Mouse (Mus musculus) kidney, postnatal 0 days (tissue): ENCODE data around the gene 4921524J17Rik. TPM values are rescaled to one million over a fixed set of nuclear protein-coding genes. Genes with fewer than 3 reads are reported as not detected.

ENCODE experiments used
- ATAC-seq: fragments of 200-750 bp; cut with Nextera tagmentation; replicated peaks from 2 replicates; pipeline ENCODE4 v1.8.0; 2017; ENCODE audit warnings: low read depth, moderate number of reproducible peaks, moderate TSS enrichment, moderate library complexity; ENCODE audit not compliant: low FRiP score
- DNase-seq: peaks from one replicate; pipeline ENCODE4 v3.0.0-alpha.2; 2016; ENCODE audit warnings: low spot score
- H3K27ac ChIP-seq: fragments of 300-500 bp; sonication (generic); 2 replicates; pipeline ENCODE4 v1.5.1; 2014; ENCODE audit warnings: mild to moderate bottlenecking
- H3K27me3 ChIP-seq: fragments of 300-500 bp; sonication (generic); 2 replicates; pipeline ENCODE4 v1.6.1; 2014; ENCODE audit warnings: low read length, mixed read lengths; ENCODE audit not compliant: insufficient read depth
- H3K36me3 ChIP-seq: fragments of 300-500 bp; sonication (generic); 2 replicates; pipeline ENCODE4 v1.6.1; 2014; ENCODE audit warnings: low read length, mixed read lengths; ENCODE audit not compliant: insufficient read depth
- H3K4me1 ChIP-seq: fragments of 300-500 bp; sonication (generic); replicated peaks from 2 replicates; pipeline ENCODE4 v1.6.1; 2014; ENCODE audit warnings: antibody characterized with exemption, low read length, mixed read lengths; ENCODE audit not compliant: insufficient read depth
- H3K4me2 ChIP-seq: fragments of 300-500 bp; sonication (generic); 2 replicates; pipeline ENCODE4 v1.6.1; 2014; ENCODE audit warnings: mild to moderate bottlenecking, low read length, moderate library complexity, mixed read lengths
- H3K4me3 ChIP-seq: fragments of 300-500 bp; sonication (generic); replicated peaks from 2 replicates; pipeline ENCODE4 v1.5.1; 2014; ENCODE audit warnings: low read depth, low read length
- H3K9ac ChIP-seq: fragments of 300-500 bp; sonication (generic); 2 replicates; pipeline ENCODE4 v1.6.1; 2014; ENCODE audit warnings: low read depth, low read length
- H3K9me3 ChIP-seq: fragments of 300-500 bp; sonication (generic); replicated peaks from 2 replicates; pipeline ENCODE4 v1.6.1; 2016; ENCODE audit warnings: low read length, inconsistent platforms, mixed read lengths
- CTCF ChIP-seq: IDR thresholded peaks from 2 replicates; pipeline ENCODE4 v1.5.1; 2016; ENCODE audit warnings: antibody characterized with exemption, low read depth, mild to moderate bottlenecking, moderate library complexity
- WGBS: fragments of 180-500 bp; shearing (Covaris S2); extraction: QIAGEN DNeasy Blood & Tissue Kit; methylation state at CpG from one replicate; pipeline ENCODE4 v1.1.7; 2014; 5-methylcytosine and 5-hydroxymethylcytosine counted together
- polyA plus RNA-seq: library from polyadenylated mRNA; unstranded; fragments of >200 nt; fragmentation: Nextera tagmentation; extraction: Ambion mirVana; gene quantifications from 2 replicates; pipeline ENCODE4 v1.2.1, GENCODE M21; 2015

4921524J17Rik gene
- polyA plus RNA-seq, 1 experiment from 2014 or later, result 46.8 TPM

DNA sequence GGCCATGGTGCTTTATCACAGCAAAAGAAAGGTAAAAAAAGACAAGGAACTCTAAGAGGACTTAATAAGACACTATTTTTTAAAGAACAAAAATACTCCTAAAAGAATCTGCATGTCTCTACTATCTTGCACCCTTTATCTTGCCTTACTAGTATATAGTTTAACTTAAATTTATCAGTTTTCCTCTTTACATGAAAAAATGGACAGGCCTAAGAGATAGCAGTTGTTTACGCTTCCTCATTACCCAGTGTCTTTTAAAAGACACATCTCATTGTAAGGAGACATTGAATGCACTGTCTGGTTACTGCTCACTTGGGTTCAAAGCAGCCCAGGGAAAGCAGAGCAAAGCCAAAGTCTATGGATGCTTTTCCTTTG is 60.2 kb downstream of the 4921524J17Rik start:
- no peak for ATAC-seq
- no peak for DNase-seq
- no peak for TF ChIP-seq CTCF
- no peaks in the 10 kb centered on the region for H3K36me3 ChIP-seq
- H3K4me3 ChIP-seq, result no peak overlapping the region
- H3K4me2 ChIP-seq, result no peak overlapping the region
- H3K27me3 ChIP-seq, result no peaks in the 10 kb centered on the region
- no peak overlapping the region for H3K27ac ChIP-seq
- 89% methylated on average over 1 of the region's 1 CpGs for WGBS
- no peaks in the 10 kb centered on the region for H3K9me3 ChIP-seq
- no peak overlapping the region for H3K9ac ChIP-seq
- H3K4me1 ChIP-seq, result no peaks in the 10 kb centered on the region; the same call in 1 of the 2 replicates

DNA sequence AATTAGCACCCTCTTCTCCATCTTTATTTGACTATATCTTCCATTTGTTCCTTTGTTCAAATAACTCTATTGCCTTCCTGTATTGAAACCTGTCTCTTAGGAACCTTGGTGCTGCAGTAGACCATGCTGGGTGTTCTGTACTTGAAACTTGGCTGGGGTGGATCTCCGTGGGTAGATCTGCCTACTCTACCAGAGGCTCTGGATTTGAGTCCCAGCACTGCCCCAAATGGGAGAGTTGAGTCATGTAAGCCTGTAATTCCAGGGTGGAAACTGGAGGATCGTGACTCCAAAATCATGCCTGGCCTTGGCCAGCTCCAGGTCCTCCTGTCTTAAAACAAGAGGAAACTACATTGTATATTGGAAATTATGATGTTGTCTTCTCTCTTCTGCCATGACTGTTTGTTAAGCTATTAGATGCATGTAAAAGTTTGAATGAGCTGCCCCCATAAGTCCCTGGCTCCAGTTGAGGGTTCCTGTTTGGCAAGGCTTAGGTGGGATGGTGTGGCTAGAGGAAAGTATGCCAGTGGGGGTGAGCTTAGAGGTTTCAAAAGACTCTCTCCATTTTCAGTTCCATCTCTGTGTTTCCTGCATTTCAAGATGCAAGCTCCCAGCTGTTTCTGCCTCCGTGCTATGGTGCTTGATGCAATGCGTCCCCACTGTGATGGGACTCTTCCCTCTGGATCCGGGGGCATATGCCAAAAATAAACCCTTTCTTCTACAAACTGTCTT is 60.7 kb downstream of the 4921524J17Rik start:
- Histone ChIP-seq H3K9me3 (no peaks in the 10 kb centered on the region), H3K4me2 (no peak overlapping the region), H3K9ac (no peak overlapping the region), H3K4me3 (no peak overlapping the region), H3K4me1 (no peaks in the 10 kb centered on the region; the same call in 1 of the 2 replicates), H3K27ac (no peak overlapping the region), H3K27me3 (no peaks in the 10 kb centered on the region), H3K36me3 (no peaks in the 10 kb centered on the region)
- ATAC-seq (no peak), DNase-seq (no peak)
- WGBS, result 86% methylated on average over 5 of the region's 5 CpGs
- TF ChIP-seq CTCF, result no peak

DNA sequence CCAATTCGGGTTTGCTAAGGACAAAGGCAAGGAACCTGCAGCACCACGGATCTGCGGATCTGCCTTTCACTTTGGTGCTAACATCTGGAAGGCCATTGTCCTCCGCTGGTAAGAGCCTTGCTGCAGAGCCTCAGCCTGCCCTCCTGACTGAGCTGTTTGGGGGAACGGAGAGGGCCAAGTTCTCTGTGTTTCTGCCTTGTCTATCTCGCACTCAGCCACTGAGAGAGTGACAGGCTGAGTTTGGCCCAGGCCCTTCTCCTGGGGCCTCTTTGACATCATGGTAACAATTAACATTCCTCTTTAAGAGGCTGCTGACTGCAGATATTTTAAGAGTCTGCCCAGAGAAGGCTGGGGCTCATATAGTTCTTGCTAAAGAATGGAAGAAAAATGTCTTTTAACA is 67.5 kb downstream of the 4921524J17Rik start:
- DNase-seq, result no peak
- WGBS, result 55% methylated on average over 6 of the region's 6 CpGs
- Histone ChIP-seq H3K4me2 (no peak overlapping the region), H3K36me3 (no peaks in the 10 kb centered on the region), H3K4me3 (no peak overlapping the region), H3K27me3 (no peaks in the 10 kb centered on the region), H3K9ac (no peak overlapping the region), H3K9me3 (no peaks in the 10 kb centered on the region), H3K4me1 (peaks cover 12% of the 10 kb centered on the region), H3K27ac (no peak overlapping the region)
- no peak for ATAC-seq
- no peak for TF ChIP-seq CTCF

DNA sequence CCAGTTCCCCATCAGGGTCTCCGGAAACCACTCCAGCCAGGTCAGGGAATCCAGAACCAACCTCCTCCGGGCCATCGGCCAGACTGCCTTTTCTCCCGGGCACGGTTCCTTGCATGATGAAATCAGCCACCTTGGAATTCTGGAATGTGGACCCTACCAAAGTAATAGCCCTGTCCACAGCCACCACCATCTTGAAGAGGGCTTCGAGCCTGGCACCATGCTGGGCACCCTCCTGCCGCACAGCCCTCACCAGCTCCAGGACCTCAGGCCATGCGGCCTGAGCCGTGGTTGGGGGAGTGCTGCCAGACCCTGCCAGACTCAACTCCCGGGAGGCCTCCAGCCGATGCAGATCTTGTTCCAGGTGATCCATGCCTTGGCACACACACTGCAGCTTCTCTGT is 68.0 kb downstream of the 4921524J17Rik start:
- no peaks in the 10 kb centered on the region for H3K36me3 ChIP-seq
- H3K4me3 ChIP-seq, result no peak overlapping the region
- H3K9ac ChIP-seq, result no peak overlapping the region
- H3K27me3 ChIP-seq, result no peaks in the 10 kb centered on the region
- ATAC-seq, result no peak
- H3K9me3 ChIP-seq, result no peaks in the 10 kb centered on the region
- no peak overlapping the region for H3K27ac ChIP-seq
- TF ChIP-seq CTCF, result no peak
- no peak for DNase-seq
- 69% methylated on average over 11 of the region's 11 CpGs for WGBS
- no peak overlapping the region for H3K4me2 ChIP-seq
- peaks cover 12% of the 10 kb centered on the region for H3K4me1 ChIP-seq

DNA sequence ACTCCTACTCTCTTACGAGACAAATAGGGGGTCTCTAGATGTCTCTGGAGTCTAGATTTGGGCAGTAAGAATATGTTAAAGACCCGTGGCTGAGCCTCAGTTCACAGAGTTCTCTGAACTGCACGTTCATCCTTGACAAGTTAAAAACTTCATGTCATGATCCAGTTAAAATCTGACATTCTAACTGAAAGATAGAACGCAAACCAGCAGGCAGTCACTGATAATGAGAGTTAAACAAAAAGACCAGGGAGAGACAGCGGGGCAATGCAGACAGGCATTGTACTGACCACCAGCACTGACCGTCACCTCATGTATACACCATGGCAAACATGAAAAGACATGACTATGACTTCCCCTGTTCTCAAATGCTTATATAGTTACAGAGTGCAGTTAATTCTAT is 69.2 kb downstream of the 4921524J17Rik start:
- no peak overlapping the region for H3K9ac ChIP-seq
- no peaks in the 10 kb centered on the region for H3K27me3 ChIP-seq
- no peaks in the 10 kb centered on the region for H3K36me3 ChIP-seq
- no peak for TF ChIP-seq CTCF
- no peaks in the 10 kb centered on the region for H3K9me3 ChIP-seq
- ATAC-seq, result no peak
- peaks cover 12% of the 10 kb centered on the region for H3K4me1 ChIP-seq
- 80% methylated on average over 6 of the region's 6 CpGs for WGBS
- no peak overlapping the region for H3K4me3 ChIP-seq
- H3K4me2 ChIP-seq, result no peak overlapping the region
- H3K27ac ChIP-seq, result peak overlapping the region; percentile 19; the same call in 1 of the 2 replicates
- no peak for DNase-seq

DNA sequence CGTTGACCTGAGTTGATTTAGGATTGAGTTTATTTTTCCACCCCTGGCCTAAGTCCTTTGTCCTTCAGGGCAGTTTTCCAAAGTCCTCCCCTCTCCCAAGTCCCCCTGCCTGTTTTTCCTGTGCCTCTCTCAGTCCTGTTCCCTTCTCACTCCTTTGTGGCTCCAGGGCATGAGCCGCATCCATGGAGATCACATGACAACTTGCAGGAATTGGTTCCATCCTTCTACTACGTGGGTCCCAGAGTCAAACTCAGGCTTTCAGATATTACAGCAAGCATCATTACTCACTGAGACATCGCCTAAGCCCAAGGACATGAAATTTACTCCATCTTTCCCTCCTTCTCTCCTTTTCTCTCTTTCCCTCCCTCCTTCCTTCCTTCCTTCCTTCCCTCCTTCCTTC is 70.4 kb downstream of the 4921524J17Rik start:
- no peak overlapping the region for H3K4me3 ChIP-seq
- 65% methylated on average over 4 of the region's 4 CpGs for WGBS
- TF ChIP-seq CTCF, result no peak

More for the DNA sequence above, 70.4 kb downstream of the 4921524J17Rik start:
- Histone ChIP-seq H3K9me3 (no peaks in the 10 kb centered on the region), H3K36me3 (no peaks in the 10 kb centered on the region), H3K9ac (no peak overlapping the region), H3K4me2 (no peak overlapping the region), H3K27ac (no peak overlapping the region), H3K27me3 (no peaks in the 10 kb centered on the region), H3K4me1 (peaks cover 12% of the 10 kb centered on the region)
- ATAC-seq, result no peak
- DNase-seq, result no peak

Other genes with a start within 250 kb of the 4921524J17Rik start
- gene Olfr371, start 206.8 kb downstream of the 4921524J17Rik start, polyA plus RNA-seq, result not detected in 2 replicates
- 66.0 and 67.7 TPM in 2 replicates for gene Orc6, start 133.2 kb downstream of the 4921524J17Rik start, polyA plus RNA-seq
- 128 and 137 TPM in 2 replicates for gene Vps35, start 133.0 kb downstream of the 4921524J17Rik start, polyA plus RNA-seq
- gene Mylk3, start 46.5 kb downstream of the 4921524J17Rik start, polyA plus RNA-seq, result 2.4 TPM in 2 replicates
- gene Gpt2, start 59.7 kb upstream of the 4921524J17Rik start, polyA plus RNA-seq, result 10.6 and 11.7 TPM in 2 replicates
- 143 and 155 TPM in 2 replicates for gene Dnaja2, start 122.5 kb upstream of the 4921524J17Rik start, polyA plus RNA-seq